Mouse (Mus musculus): ENCODE measurements around the gene Tex52. TPM values are rescaled to one million over a fixed set of nuclear protein-coding genes. Genes with fewer than 3 reads are reported as not detected.
"Not testable (repeated sequence)": the region's sequence is repeated elsewhere in the genome, so short reads cannot be mapped to it uniquely, and the experiment has no call there.

The Tex52 gene
- polyA plus RNA-seq, 1 experiment from 2014 or later = 0.31 TPM

GRCm38 (mm10) chr6:128370040-128370439 is 5.2 kb upstream of the Tex52 start:
- Histone ChIP-seq H3K9me3 (ENCODE audit: control insufficient read depth, low read length) (no peaks in the 10 kb centered on the region), H3K4me2 (ENCODE audit: low read depth, low read length) (no peak overlapping the region), H3K27me3 (ENCODE audit: control insufficient read depth, insufficient read depth, low read depth, low read length) (no peaks in the 10 kb centered on the region), H3K27ac (ENCODE audit: low read length) (no peak overlapping the region), H3K9ac (ENCODE audit: low read length) (no peak overlapping the region), H3K36me3 (ENCODE audit: control insufficient read depth, insufficient read depth, low read length) (peaks cover 71% of the 10 kb centered on the region), H3K4me1 (replicated peaks; ENCODE audit: control insufficient read depth, insufficient read depth, low read length) (no peaks in the 10 kb centered on the region), H3K4me3 (ENCODE audit: low read length) (no peak overlapping the region)
- ATAC-seq (ENCODE audit: low read depth) = no peak
- 88% methylated on average over 5 of the region's 5 CpGs for WGBS

- Histone ChIP-seq H3K27ac (ENCODE audit: low read length) (no peak overlapping the region), H3K4me3 (ENCODE audit: low read length) (no peak overlapping the region), H3K9ac (ENCODE audit: low read length) (no peak overlapping the region), H3K4me2 (ENCODE audit: low read depth, low read length) (no peak overlapping the region), H3K9me3 (ENCODE audit: control insufficient read depth, low read length) (no peaks in the 10 kb centered on the region), H3K27me3 (ENCODE audit: control insufficient read depth, insufficient read depth, low read depth, low read length) (no peaks in the 10 kb centered on the region), H3K4me1 (replicated peaks; ENCODE audit: control insufficient read depth, insufficient read depth, low read length) (no peaks in the 10 kb centered on the region), H3K36me3 (ENCODE audit: control insufficient read depth, insufficient read depth, low read length) (peaks cover 44% of the 10 kb centered on the region)
- no peak for ATAC-seq (ENCODE audit: low read depth)
- 84% methylated on average over 17 of the region's 17 CpGs for WGBS
Measured at GRCm38 (mm10) chr6:128376371-128377085, 1.3 kb downstream of the Tex52 start.

GRCm38 (mm10) chr6:128379636-128380035 is 4.4 kb downstream of the Tex52 start:
- H3K27me3 ChIP-seq (ENCODE audit: control insufficient read depth, insufficient read depth, low read depth, low read length) = no peaks in the 10 kb centered on the region
- WGBS = 81% methylated on average over 16 of the region's 16 CpGs
- peaks cover 16% of the 10 kb centered on the region for H3K36me3 ChIP-seq (ENCODE audit: control insufficient read depth, insufficient read depth, low read length)
- no peak overlapping the region for H3K4me2 ChIP-seq (ENCODE audit: low read depth, low read length)
- no peak for ATAC-seq (ENCODE audit: low read depth)
- H3K4me3 ChIP-seq (ENCODE audit: low read length) = no peak overlapping the region
- no peak overlapping the region for H3K27ac ChIP-seq (ENCODE audit: low read length)
- no peaks in the 10 kb centered on the region for H3K4me1 ChIP-seq (replicated peaks; ENCODE audit: control insufficient read depth, insufficient read depth, low read length)
- H3K9ac ChIP-seq (ENCODE audit: low read length) = no peak overlapping the region
- no peaks in the 10 kb centered on the region for H3K9me3 ChIP-seq (ENCODE audit: control insufficient read depth, low read length)

- H3K4me1 ChIP-seq (replicated peaks; ENCODE audit: control insufficient read depth, insufficient read depth, low read length); H3K9ac ChIP-seq (ENCODE audit: low read length); H3K27me3 ChIP-seq (ENCODE audit: control insufficient read depth, insufficient read depth, low read depth, low read length); H3K4me2 ChIP-seq (ENCODE audit: low read depth, low read length); H3K27ac ChIP-seq (ENCODE audit: low read length); H3K9me3 ChIP-seq (ENCODE audit: control insufficient read depth, low read length); H3K4me3 ChIP-seq (ENCODE audit: low read length); ATAC-seq (ENCODE audit: low read depth): not testable (repeated sequence)
- H3K36me3 ChIP-seq (ENCODE audit: control insufficient read depth, insufficient read depth, low read length) = peaks cover 10% of the 10 kb centered on the region
- 48% methylated on average over 1 of the region's 1 CpGs for WGBS
Measured at GRCm38 (mm10) chr6:128380594-128381167, 5.4 kb downstream of the Tex52 start.

GRCm38 (mm10) chr6:128381254-128381653 is 6.0 kb downstream of the Tex52 start:
- Histone ChIP-seq H3K36me3 (ENCODE audit: control insufficient read depth, insufficient read depth, low read length) (peaks cover 10% of the 10 kb centered on the region), H3K4me3 (ENCODE audit: low read length) (no peak overlapping the region), H3K9ac (ENCODE audit: low read length) (no peak overlapping the region), H3K4me2 (ENCODE audit: low read depth, low read length) (no peak overlapping the region), H3K27me3 (ENCODE audit: control insufficient read depth, insufficient read depth, low read depth, low read length) (no peaks in the 10 kb centered on the region), H3K4me1 (replicated peaks; ENCODE audit: control insufficient read depth, insufficient read depth, low read length) (no peaks in the 10 kb centered on the region), H3K27ac (ENCODE audit: low read length) (no peak overlapping the region), H3K9me3 (ENCODE audit: control insufficient read depth, low read length) (no peaks in the 10 kb centered on the region)
- 57% methylated on average over 3 of the region's 3 CpGs for WGBS
- ATAC-seq (ENCODE audit: low read depth) = no peak

- Histone ChIP-seq H3K4me3 (ENCODE audit: low read length) (no peak overlapping the region), H3K4me1 (replicated peaks; ENCODE audit: control insufficient read depth, insufficient read depth, low read length) (no peaks in the 10 kb centered on the region), H3K27me3 (ENCODE audit: control insufficient read depth, insufficient read depth, low read depth, low read length) (no peaks in the 10 kb centered on the region), H3K9me3 (ENCODE audit: control insufficient read depth, low read length) (no peaks in the 10 kb centered on the region), H3K9ac (ENCODE audit: low read length) (no peak overlapping the region), H3K4me2 (ENCODE audit: low read depth, low read length) (no peak overlapping the region), H3K36me3 (ENCODE audit: control insufficient read depth, insufficient read depth, low read length) (no peaks in the 10 kb centered on the region), H3K27ac (ENCODE audit: low read length) (no peak overlapping the region)
- 72% methylated on average over 7 of the region's 7 CpGs for WGBS
- no peak for ATAC-seq (ENCODE audit: low read depth)
Measured at GRCm38 (mm10) chr6:128383752-128384151, 8.5 kb downstream of the Tex52 start.

- WGBS = 48% methylated on average over 1 of the region's 1 CpGs
- H3K36me3 ChIP-seq (ENCODE audit: control insufficient read depth, insufficient read depth, low read length) = no peaks in the 10 kb centered on the region
- H3K9me3 ChIP-seq (ENCODE audit: control insufficient read depth, low read length) = no peaks in the 10 kb centered on the region
Measured at GRCm38 (mm10) chr6:128385026-128385425, 9.8 kb downstream of the Tex52 start.

GRCm38 (mm10) chr6:128389185-128389584 is 13.9 kb downstream of the Tex52 start:
- Histone ChIP-seq H3K36me3 (ENCODE audit: control insufficient read depth, insufficient read depth, low read length) (no peaks in the 10 kb centered on the region), H3K4me3 (ENCODE audit: low read length) (no peak overlapping the region), H3K27me3 (ENCODE audit: control insufficient read depth, insufficient read depth, low read depth, low read length) (no peaks in the 10 kb centered on the region), H3K9me3 (ENCODE audit: control insufficient read depth, low read length) (no peaks in the 10 kb centered on the region), H3K9ac (ENCODE audit: low read length) (no peak overlapping the region), H3K27ac (ENCODE audit: low read length) (no peak overlapping the region), H3K4me1 (replicated peaks; ENCODE audit: control insufficient read depth, insufficient read depth, low read length) (no peaks in the 10 kb centered on the region), H3K4me2 (ENCODE audit: low read depth, low read length) (no peak overlapping the region)
- WGBS = 71% methylated on average over 1 of the region's 1 CpGs
- no peak for ATAC-seq (ENCODE audit: low read depth)

More at GRCm38 (mm10) chr6:128385026-128385425, 9.8 kb downstream of the Tex52 start:
- ATAC-seq (ENCODE audit: low read depth) = no peak
- no peak overlapping the region for H3K27ac ChIP-seq (ENCODE audit: low read length)
- H3K9ac ChIP-seq (ENCODE audit: low read length) = no peak overlapping the region
- H3K4me2 ChIP-seq (ENCODE audit: low read depth, low read length) = no peak overlapping the region
- no peak overlapping the region for H3K4me3 ChIP-seq (ENCODE audit: low read length)
- no peaks in the 10 kb centered on the region for H3K4me1 ChIP-seq (replicated peaks; ENCODE audit: control insufficient read depth, insufficient read depth, low read length)
- no peaks in the 10 kb centered on the region for H3K27me3 ChIP-seq (ENCODE audit: control insufficient read depth, insufficient read depth, low read depth, low read length)

- no peak for ATAC-seq (ENCODE audit: low read depth)
Measured at GRCm38 (mm10) chr6:128390683-128391082, 15.4 kb downstream of the Tex52 start.

More at GRCm38 (mm10) chr6:128390683-128391082, 15.4 kb downstream of the Tex52 start:
- H3K27ac ChIP-seq (ENCODE audit: low read length) = no peak overlapping the region
- no peak overlapping the region for H3K4me3 ChIP-seq (ENCODE audit: low read length)
- H3K4me1 ChIP-seq (replicated peaks; ENCODE audit: control insufficient read depth, insufficient read depth, low read length) = no peaks in the 10 kb centered on the region
- no peak overlapping the region for H3K9ac ChIP-seq (ENCODE audit: low read length)
- WGBS = 57% methylated on average over 1 of the region's 1 CpGs
- H3K9me3 ChIP-seq (ENCODE audit: control insufficient read depth, low read length) = no peaks in the 10 kb centered on the region
- no peaks in the 10 kb centered on the region for H3K27me3 ChIP-seq (ENCODE audit: control insufficient read depth, insufficient read depth, low read depth, low read length)
- no peaks in the 10 kb centered on the region for H3K36me3 ChIP-seq (ENCODE audit: control insufficient read depth, insufficient read depth, low read length)
- H3K4me2 ChIP-seq (ENCODE audit: low read depth, low read length) = no peak overlapping the region
